Mouse (Mus musculus) hematopoietic stem cell, adult 5-6 weeks (primary cell): ENCODE measurements at regions not wholly inside any gene's neighbourhood (a gene's known extent, or its start where the extent isn't known, plus 50 kb on each side); places are given as distances from the start of the nearest gene placed in this dataset.

Experiments
- ATAC-seq, 2 experiments: fragments of 125-278 bp in 1 of 2; replicated peaks in 1 of 2; 2 replicates each; pipeline ENCODE4 v1.8.0; 2016 to 2017; ENCODE audit warnings: inconsistent platforms in 2 of 2, mild to moderate bottlenecking in 2 of 2, moderate number of reproducible peaks in 2 of 2, low read depth in 1 of 2, moderate TSS enrichment in 1 of 2; ENCODE audit not compliant: low FRiP score in 2 of 2, poor library complexity in 2 of 2, severe bottlenecking in 2 of 2, insufficient read depth in 1 of 2, low TSS enrichment in 1 of 2

- ATAC-seq = no peak
Measured at GRCm38 (mm10) chr19:21159189-21160137, 112.6 kb upstream of the Zfand5 start.

GRCm38 (mm10) chr19:21154162-21154561, 117.9 kb upstream of the Zfand5 start:
- ATAC-seq = no peak

GRCm38 (mm10) chr19:21152027-21152426, 120.1 kb upstream of the Zfand5 start:
- ATAC-seq = 0 out of 4 replicates have a peak, but pooled peaks of 1 of the 2 experiments have one; percentile 5

GRCm38 (mm10) chr19:21150849-21151248, 121.2 kb upstream of the Zfand5 start:
- ATAC-seq = no peak

- ATAC-seq = no peak
Measured at GRCm38 (mm10) chr19:21150241-21150640, 121.8 kb upstream of the Zfand5 start.

- ATAC-seq = no peak
Measured at GRCm38 (mm10) chr19:21146860-21147390, 125.2 kb upstream of the Zfand5 start.

- peak; percentile 91 to 95 for ATAC-seq
Measured at GRCm38 (mm10) chr19:21144659-21145283, 127.3 kb upstream of the Zfand5 start.

- ATAC-seq = 0 out of 4 replicates have a peak, but pooled peaks have one; percentile 6 to 13
Measured at GRCm38 (mm10) chr19:21143970-21144595, 128.0 kb upstream of the Zfand5 start.

- no peak for ATAC-seq
Measured at GRCm38 (mm10) chr19:21140456-21140855, 131.6 kb upstream of the Zfand5 start.

- ATAC-seq = no peak
Measured at GRCm38 (mm10) chr19:21138998-21139495, 133.0 kb upstream of the Zfand5 start.

- ATAC-seq = no peak
Measured at GRCm38 (mm10) chr19:21136756-21137155, 135.3 kb upstream of the Zfand5 start.

GRCm38 (mm10) chr19:21135998-21136380, 136.1 kb upstream of the Zfand5 start:
- no peak for ATAC-seq

- ATAC-seq = no peak
Measured at GRCm38 (mm10) chr19:21135297-21135997, 136.6 kb upstream of the Zfand5 start.

- ATAC-seq = no peak
Measured at GRCm38 (mm10) chr19:21129653-21130052, 142.4 kb upstream of the Zfand5 start.

GRCm38 (mm10) chr19:21127079-21127745, 144.9 kb upstream of the Zfand5 start:
- ATAC-seq = peak; percentile 94 to 98

GRCm38 (mm10) chr19:21126670-21127069, 145.4 kb upstream of the Zfand5 start:
- 0 out of 4 replicates have a peak, but pooled peaks of 1 of the 2 experiments have one; percentile 8 for ATAC-seq
